Mouse (Mus musculus) right cerebral cortex, adult 18-20 months (tissue): ENCODE results near the gene Zfp691.
A peak's percentile ranks its signal among the peaks of the same experiment; 100 is the strongest.

Source experiments
- DNase-seq: peaks from one replicate; pipeline ENCODE4 v3.0.0; 2022; ENCODE audit warnings: mixed read lengths

Zfp691 gene

GRCm38 (mm10) chr4:119173851-119174453 is at the start of gene Zfp691:
Zfp691 (minus strand) TSS chr4:119174195.
- peak; percentile 98 for DNase-seq

- peak; percentile 41 for DNase-seq
Observed at GRCm38 (mm10) chr4:119223696-119224095, 49.7 kb upstream of the Zfp691 start.

DNA sequence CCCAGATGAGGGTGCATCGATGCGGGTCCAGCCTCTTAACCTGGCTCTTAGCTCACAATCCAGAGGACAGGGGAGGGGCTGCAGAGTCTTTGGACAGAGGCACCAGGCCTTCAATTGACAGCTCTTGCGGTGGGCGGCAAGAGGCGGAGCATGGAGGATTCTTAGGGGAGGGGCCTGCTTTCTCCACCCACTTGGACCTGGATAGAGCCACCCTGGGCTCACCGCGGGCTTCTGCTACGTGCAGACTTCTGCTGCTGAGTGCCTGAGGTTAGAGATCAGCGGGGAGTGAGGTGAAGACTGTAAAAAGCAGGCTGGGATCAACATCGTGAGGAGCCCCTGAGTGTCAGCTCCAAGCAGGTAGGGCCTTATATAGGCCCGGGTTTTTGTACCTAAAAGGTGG is 44.2 kb upstream of the Zfp691 start, which contains the start of gene Tmem269:
TSS of gene Tmem269 (minus strand) at position 49 of the 400 bp plus-strand sequence.
- DNase-seq, result no peak

GRCm38 (mm10) chr4:119216667-119217066 is 42.7 kb upstream of the Zfp691 start:
- DNase-seq, result no peak

DNA sequence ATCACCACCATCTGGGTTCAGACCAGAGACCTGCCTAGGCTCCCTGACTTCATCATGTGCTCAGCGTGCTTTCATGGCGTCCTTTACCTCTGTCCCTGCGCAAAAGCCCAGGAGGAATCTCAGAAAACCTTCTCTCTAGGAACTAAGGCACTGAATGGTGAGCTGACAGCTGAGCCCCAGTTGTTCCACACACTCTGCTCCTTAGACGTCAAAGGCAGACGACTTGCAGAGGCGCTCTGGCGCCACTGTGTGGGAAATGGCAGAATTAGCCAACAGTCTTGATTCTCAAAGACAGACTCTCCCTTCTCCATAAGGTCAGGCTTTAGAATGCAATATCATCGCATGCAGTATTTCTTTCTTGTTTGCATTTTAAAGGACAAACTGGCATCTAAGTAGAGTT is 30.7 kb upstream of the Zfp691 start:
- peak; percentile 63 for DNase-seq

- no peak for DNase-seq
Observed at GRCm38 (mm10) chr4:119198105-119198504, 24.1 kb upstream of the Zfp691 start.

DNA sequence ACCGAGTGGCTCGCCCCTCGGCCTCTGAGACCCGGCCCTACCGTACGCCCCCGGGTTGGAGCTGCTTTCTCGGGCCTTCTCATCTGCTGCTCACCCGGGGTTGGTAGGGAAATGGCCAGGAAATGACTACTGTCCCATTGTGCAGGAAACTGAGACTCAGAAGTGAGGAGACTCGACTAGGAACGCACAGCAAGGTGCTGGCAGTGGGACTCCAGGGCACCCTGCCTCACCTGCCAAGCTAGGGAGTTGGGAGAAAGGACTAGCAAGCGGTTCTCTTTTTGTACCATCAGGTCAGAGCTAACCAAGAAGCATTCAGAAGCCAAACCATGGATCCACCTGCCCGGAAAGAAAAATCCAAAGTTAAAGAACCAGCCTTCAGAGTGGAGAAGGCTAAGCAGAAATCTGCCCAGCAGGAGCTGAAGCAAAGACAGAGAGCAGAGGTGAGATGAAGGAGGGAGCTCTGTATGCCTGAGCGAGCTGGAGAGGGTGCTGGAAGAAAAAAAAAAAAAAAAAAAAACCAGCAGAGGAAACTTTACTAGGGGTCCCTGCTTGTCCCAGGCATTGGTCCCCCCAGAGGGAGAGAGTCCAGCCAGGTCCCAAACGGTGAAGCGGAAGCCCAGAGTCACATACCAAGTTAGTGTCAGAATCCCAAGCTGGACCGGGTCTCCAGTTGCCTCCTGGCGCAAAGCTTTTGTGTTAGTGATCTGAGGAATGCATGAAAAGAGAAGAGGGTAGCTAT is 21.8 kb upstream of the Zfp691 start:
- no peak for DNase-seq

- peak; percentile 88 for DNase-seq
Observed at GRCm38 (mm10) chr4:119194909-119195581, 21.1 kb upstream of the Zfp691 start, which contains the start of gene Svbp. Svbp (plus strand) TSS chr4:119195306.

DNA sequence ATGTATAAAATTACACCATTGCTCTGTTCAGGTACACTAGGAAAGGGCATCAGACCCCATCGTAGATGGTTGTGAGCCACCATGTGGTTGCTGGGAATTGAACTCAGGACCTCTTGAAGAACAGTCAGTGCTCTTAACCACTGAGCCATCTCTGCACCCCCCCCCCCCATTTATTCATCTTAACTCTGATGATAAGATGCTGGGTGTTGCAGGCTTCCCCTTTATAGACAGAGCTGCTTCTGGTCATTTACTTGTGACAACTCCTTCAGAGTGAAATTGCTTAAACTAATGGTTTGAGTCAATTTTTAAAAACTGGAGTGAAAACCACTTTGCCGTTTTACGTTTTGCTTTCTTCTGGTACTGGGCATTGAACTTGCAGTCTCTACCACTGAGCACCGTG is 18.8 kb upstream of the Zfp691 start:
- DNase-seq, result no peak

DNA sequence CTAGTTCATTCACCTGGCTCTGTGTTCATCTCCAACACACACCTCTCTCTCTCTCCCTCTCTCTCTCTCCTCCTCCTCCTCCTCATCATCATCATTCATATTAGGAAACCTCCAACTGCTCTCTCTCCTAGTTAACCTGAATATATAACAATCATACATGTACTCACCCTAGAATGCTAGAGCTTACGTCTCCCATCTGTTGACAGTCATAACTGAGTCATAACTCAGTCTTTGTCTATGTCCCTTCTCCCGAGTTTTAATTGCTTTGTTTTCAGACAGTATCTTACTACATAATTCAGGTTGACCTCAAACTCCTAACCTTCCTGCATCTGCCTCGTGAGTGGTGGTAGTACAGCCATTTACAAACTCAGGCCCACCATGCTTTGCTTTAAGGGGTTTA is 17.3 kb upstream of the Zfp691 start:
- no peak for DNase-seq

DNA sequence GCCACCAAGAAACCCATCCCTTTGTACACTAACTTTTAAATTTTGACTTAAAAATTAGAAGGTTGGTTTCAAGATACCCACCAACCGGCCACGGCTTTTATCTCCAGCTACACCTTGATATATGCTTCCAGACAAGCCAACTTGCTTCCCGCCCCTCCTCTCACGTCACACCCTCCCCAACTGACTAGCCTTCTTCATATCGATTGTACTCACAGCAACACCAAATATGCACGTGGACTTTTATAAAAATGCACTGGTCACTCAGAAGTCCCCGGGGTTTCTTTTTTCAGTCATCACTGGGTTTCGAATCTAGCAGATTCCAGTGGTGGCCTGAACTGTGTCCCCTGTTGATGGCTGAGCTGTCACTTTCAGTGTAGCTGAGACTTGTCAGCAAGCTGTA is 16.6 kb upstream of the Zfp691 start:
- DNase-seq, result no peak

GRCm38 (mm10) chr4:119189864-119190263 is 15.9 kb upstream of the Zfp691 start, which contains the start of gene Ermap:
Ermap (minus strand) TSS chr4:119190011.
- DNase-seq, result no peak

DNA sequence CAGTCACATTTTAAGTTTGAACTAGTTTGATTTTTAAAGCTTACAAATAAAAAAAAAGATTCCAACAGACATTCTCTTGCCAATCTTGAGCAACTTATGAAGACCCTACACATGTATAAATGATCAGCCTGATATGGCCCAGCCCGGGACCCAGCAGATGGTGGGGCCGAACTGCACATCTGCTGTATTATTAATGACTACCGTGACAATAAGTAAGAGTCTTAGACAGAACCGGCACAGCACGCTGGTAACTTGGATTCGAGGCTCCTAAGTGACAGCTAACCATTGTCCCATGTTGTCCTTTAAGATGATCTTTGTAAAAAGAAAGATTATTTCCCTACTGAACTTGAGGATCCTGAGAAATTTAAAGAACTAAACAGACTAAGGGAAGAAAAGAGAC is 15.4 kb upstream of the Zfp691 start:
- no peak for DNase-seq

- no peak for DNase-seq
Observed at GRCm38 (mm10) chr4:119188060-119188785, 14.2 kb upstream of the Zfp691 start.

- no peak for DNase-seq
Observed at GRCm38 (mm10) chr4:119185771-119186170, 11.8 kb upstream of the Zfp691 start.

- DNase-seq, result no peak
Observed at GRCm38 (mm10) chr4:119183525-119183924, 9.5 kb upstream of the Zfp691 start.

GRCm38 (mm10) chr4:119181456-119181855 is 7.5 kb upstream of the Zfp691 start:
- no peak for DNase-seq

- no peak for DNase-seq
Observed at GRCm38 (mm10) chr4:119180133-119180707, 6.2 kb upstream of the Zfp691 start.

- DNase-seq, result no peak
Observed at GRCm38 (mm10) chr4:119178331-119178730, 4.3 kb upstream of the Zfp691 start.

DNA sequence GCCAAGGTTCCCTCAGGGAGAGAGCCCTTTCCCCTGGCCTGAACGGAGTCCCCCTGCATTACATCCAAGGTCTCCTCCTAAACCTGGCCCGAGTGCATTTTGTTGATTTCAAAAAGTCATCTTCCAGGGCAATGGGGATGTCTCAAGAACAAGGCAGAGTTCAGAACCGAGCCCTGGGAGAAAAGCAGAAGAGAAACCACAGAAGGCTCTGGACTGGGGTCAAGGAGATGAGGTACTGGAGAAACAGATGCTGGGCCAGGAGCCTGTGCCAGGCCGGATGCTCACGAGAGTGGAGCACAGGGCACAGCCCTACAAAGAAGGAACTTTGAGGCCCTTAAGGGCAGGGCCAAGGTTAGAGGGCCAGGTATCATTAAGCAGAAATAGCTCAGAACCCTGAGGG is 3.7 kb upstream of the Zfp691 start:
- no peak for DNase-seq

DNA sequence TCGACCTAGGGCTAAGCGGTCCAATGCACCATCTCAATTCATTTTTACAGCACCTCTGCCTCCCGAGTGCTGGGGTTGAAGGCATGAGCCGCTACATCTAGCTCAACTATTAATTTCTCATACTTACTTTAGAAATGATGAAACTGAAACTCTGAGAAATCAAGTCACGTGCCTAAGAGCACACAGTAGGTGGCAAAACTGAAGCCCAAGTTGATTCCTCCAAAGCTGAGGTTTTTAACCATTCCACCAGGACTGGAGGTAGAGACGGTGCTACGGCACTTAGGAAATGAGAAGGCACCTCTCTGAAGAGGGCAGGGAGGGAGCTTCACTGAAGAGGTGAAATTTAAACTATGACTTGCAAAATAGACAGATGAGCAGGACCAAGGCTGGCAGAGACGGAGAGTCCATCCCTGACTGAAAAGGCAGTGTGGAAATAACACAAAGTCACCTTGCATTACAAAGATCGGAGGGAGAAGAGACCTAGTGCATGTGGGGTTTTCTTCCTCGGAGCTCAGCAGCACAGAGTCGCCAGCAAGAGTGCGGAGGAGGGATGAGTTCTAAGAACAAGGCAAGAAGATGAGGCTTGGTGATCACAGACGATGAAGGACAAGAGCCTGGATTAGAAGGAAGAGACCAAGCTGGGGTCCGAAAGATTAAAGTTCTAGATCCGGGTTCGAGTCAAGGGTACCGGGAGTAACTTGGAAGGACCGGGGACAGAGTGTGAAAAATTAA is 910 bp downstream of the Zfp691 start:
- DNase-seq, result peak; percentile 35

GRCm38 (mm10) chr4:119167663-119168062 is 6.3 kb downstream of the Zfp691 start:
- peak; percentile 86 for DNase-seq
